ENCODE assay signal across 8 mouse cellular contexts in genomic region chr7:19503481-19504068, GRCm38 (mm10). TPM values are rescaled to one million over a fixed set of nuclear protein-coding genes. Genes with fewer than 3 reads are reported as not detected.
DNase-seq lines count a peak whose midpoint lies in the region; ATAC-seq lines count a peak whose summit lies in the region.

No protein-coding gene starts in this region.

- H3K9ac ChIP-seq in midbrain, embryonic 14.5 days (replicated peaks; ENCODE audit: low read length) = no peak overlapping the region
- H3K9ac ChIP-seq in midbrain, embryonic 15.5 days = no peak overlapping the region

- H3K4me1 ChIP-seq in midbrain, embryonic 14.5 days (ENCODE audit: control insufficient read depth, insufficient read depth, low read length) = peaks cover 10% of the 10 kb centered on the region
- H3K4me1 ChIP-seq in midbrain, embryonic 15.5 days = peaks cover 16% of the 10 kb centered on the region

- H3K27me3 ChIP-seq in midbrain, embryonic 14.5 days (ENCODE audit: control insufficient read depth, insufficient read depth, low read length) = no peaks in the 10 kb centered on the region
- H3K27me3 ChIP-seq in midbrain, embryonic 15.5 days (replicated peaks) = no peaks in the 10 kb centered on the region

- no peaks in the 10 kb centered on the region for H3K9me3 ChIP-seq in midbrain, embryonic 14.5 days (ENCODE audit: control insufficient read depth, low read length)
- no peaks in the 10 kb centered on the region for H3K9me3 ChIP-seq in midbrain, embryonic 15.5 days

- H3K27ac ChIP-seq in midbrain, embryonic 14.5 days (replicated peaks; ENCODE audit: low read depth, low read length) = no peak overlapping the region
- no peak overlapping the region for H3K27ac ChIP-seq in midbrain, embryonic 15.5 days

- ATAC-seq in midbrain, embryonic 14.5 days (ENCODE audit: low FRiP score, low TSS enrichment) = no peak
- ATAC-seq in midbrain, embryonic 15.5 days (replicated peaks) = no peak
- ATAC-seq in megakaryocyte-erythroid progenitor cell, adult 5-6 weeks (replicated peaks; ENCODE audit: low FRiP score, low TSS enrichment, poor library complexity, severe bottlenecking) = peak; percentile 28

- peak; percentile 53 to 57 for DNase-seq in adrenal gland, adult 18-20 months (ENCODE audit: low spot score in 2 of 2)
- DNase-seq in adrenal gland, adult 8-10 months = no peak
- peak; percentile 74 for DNase-seq in midbrain, embryonic 14.5 days
- DNase-seq in c-Kit-negative CD71-positive TER-119-positive erythroid progenitor cells, embryonic 14.5 days (ENCODE audit: low read depth, low spot score) = peak; percentile 58
- DNase-seq in heart, postnatal 14 days = peak; percentile 52 to 70
- no peak for DNase-seq in ovary, postnatal 36 days (ENCODE audit: low spot score)

- 41% methylated on average over 5 of the region's 5 CpGs for WGBS in midbrain, embryonic 14.5 days
- WGBS in midbrain, embryonic 15.5 days = 41% methylated on average over 5 of the region's 5 CpGs

- H3K4me3 ChIP-seq in midbrain, embryonic 14.5 days (replicated peaks; ENCODE audit: low read depth, low read length) = no peak overlapping the region
- no peak overlapping the region for H3K4me3 ChIP-seq in midbrain, embryonic 15.5 days

- intact Hi-C loops in heart, postnatal 14 days (cut with DNase I) = loop anchor here (5.0 kb wide), 3 partner anchors 41 to 114 kb away; partner anchors contain the start of gene Exoc3l2

- no peak overlapping the region for H3K4me2 ChIP-seq in midbrain, embryonic 14.5 days (ENCODE audit: low read length)
- no peak overlapping the region for H3K4me2 ChIP-seq in midbrain, embryonic 15.5 days

- H3K36me3 ChIP-seq in midbrain, embryonic 14.5 days (ENCODE audit: control insufficient read depth, insufficient read depth, low read length) = no peaks in the 10 kb centered on the region
- no peaks in the 10 kb centered on the region for H3K36me3 ChIP-seq in midbrain, embryonic 15.5 days (replicated peaks)

RNA-seq across cellular contexts. Expression of gene Bloc1s3, which starts 4.6 kb away (rescaled TPM):
- total RNA-seq in adrenal gland, adult 18-20 months (2021) = 10 to 100 TPM in 1 of 2 experiments, 1 to 10 TPM in 1; 8.4 to 10.0 TPM
- total RNA-seq in adrenal gland, adult 8-10 months (2022) = 10 to 100 TPM; 12.7 to 15.4 (median 13.6) TPM
- polyA plus RNA-seq in midbrain, embryonic 14.5 days (2014; fragmentation: Nextera tagmentation; extraction: Ambion mirVana) = 2.5 and 6.1 TPM in 2 replicates
- 4.8 and 5.0 TPM in 2 replicates for polyA plus RNA-seq in midbrain, embryonic 15.5 days (2015; fragmentation: Nextera tagmentation; extraction: Ambion mirVana)
- 1 to 10 TPM; 2.0 to 2.2 TPM for total RNA-seq in heart, postnatal 14 days (2021)
- 3.4 and 3.6 TPM in 2 replicates for total RNA-seq in megakaryocyte-erythroid progenitor cell, adult 5-6 weeks (2014; fragmentation: Nextera tagmentation)
- 3.6 and 4.7 TPM in 2 replicates for total RNA-seq in megakaryocyte-erythroid progenitor cell, adult 5-6 weeks (2017)

RNA-seq across cellular contexts. Expression of gene Trappc6a, which starts 4.6 kb away (rescaled TPM):
- 10 to 100 TPM; 70.0 to 92.4 TPM for total RNA-seq in adrenal gland, adult 18-20 months (2021)
- 100 to 1,000 TPM in 1 of 4 experiments, 10 to 100 TPM in 3; 77.7 to 107 (median 90.3) TPM for total RNA-seq in adrenal gland, adult 8-10 months (2022)
- 30.1 and 36.6 TPM in 2 replicates for polyA plus RNA-seq in midbrain, embryonic 14.5 days (2014; fragmentation: Nextera tagmentation; extraction: Ambion mirVana)
- polyA plus RNA-seq in midbrain, embryonic 15.5 days (2015; fragmentation: Nextera tagmentation; extraction: Ambion mirVana) = 38.3 and 39.1 TPM in 2 replicates
- 10 to 100 TPM; 48.9 to 49.6 TPM for total RNA-seq in heart, postnatal 14 days (2021)
- 89.3 and 96.3 TPM in 2 replicates for total RNA-seq in megakaryocyte-erythroid progenitor cell, adult 5-6 weeks (2014; fragmentation: Nextera tagmentation)
- total RNA-seq in megakaryocyte-erythroid progenitor cell, adult 5-6 weeks (2017) = 22.6 and 23.6 TPM in 2 replicates

RNA-seq across cellular contexts. Expression of gene Nkpd1, which starts 14.1 kb away (rescaled TPM):
- under 1 TPM in 1 of 2 experiments, not detected in 1; 0.17 TPM for total RNA-seq in adrenal gland, adult 18-20 months (2021)
- total RNA-seq in adrenal gland, adult 8-10 months (2022) = under 1 TPM in 2 of 4 experiments, not detected in 2; 0.13 to 0.31 TPM
- 0.51 and 0.74 TPM in 2 replicates for polyA plus RNA-seq in midbrain, embryonic 14.5 days (2014; fragmentation: Nextera tagmentation; extraction: Ambion mirVana)
- polyA plus RNA-seq in midbrain, embryonic 15.5 days (2015; fragmentation: Nextera tagmentation; extraction: Ambion mirVana) = 0.74 and 0.95 TPM in 2 replicates
- total RNA-seq in heart, postnatal 14 days (2021) = not detected
- 0.20 TPM in 1 of 2 replicates, not detected in the other for total RNA-seq in megakaryocyte-erythroid progenitor cell, adult 5-6 weeks (2014; fragmentation: Nextera tagmentation)
- total RNA-seq in megakaryocyte-erythroid progenitor cell, adult 5-6 weeks (2017) = not detected in 2 replicates

RNA-seq across cellular contexts. Expression of gene Exoc3l2, which starts 40.4 kb away (rescaled TPM):
- 10 to 100 TPM; 31.7 to 36.8 TPM for total RNA-seq in adrenal gland, adult 18-20 months (2021)
- 10 to 100 TPM; 31.9 to 69.2 (median 51.8) TPM for total RNA-seq in adrenal gland, adult 8-10 months (2022)
- polyA plus RNA-seq in midbrain, embryonic 14.5 days (2014; fragmentation: Nextera tagmentation; extraction: Ambion mirVana) = 0.12 and 0.29 TPM in 2 replicates
- 0.17 and 0.57 TPM in 2 replicates for polyA plus RNA-seq in midbrain, embryonic 15.5 days (2015; fragmentation: Nextera tagmentation; extraction: Ambion mirVana)
- total RNA-seq in heart, postnatal 14 days (2021) = 1 to 10 TPM in 1 of 2 experiments, under 1 TPM in 1; 0.79 to 1.1 TPM
- total RNA-seq in megakaryocyte-erythroid progenitor cell, adult 5-6 weeks (2014; fragmentation: Nextera tagmentation) = 1.7 and 2.3 TPM in 2 replicates
- 1.0 and 1.5 TPM in 2 replicates for total RNA-seq in megakaryocyte-erythroid progenitor cell, adult 5-6 weeks (2017)

RNA-seq across cellular contexts. Expression of gene Mark4, which starts 45.0 kb away (rescaled TPM):
- 10 to 100 TPM; 35.9 to 54.0 TPM for total RNA-seq in adrenal gland, adult 18-20 months (2021)
- 10 to 100 TPM; 44.4 to 53.9 (median 47.6) TPM for total RNA-seq in adrenal gland, adult 8-10 months (2022)
- polyA plus RNA-seq in midbrain, embryonic 14.5 days (2014; fragmentation: Nextera tagmentation; extraction: Ambion mirVana) = 18.8 and 20.3 TPM in 2 replicates
- 20.4 and 20.6 TPM in 2 replicates for polyA plus RNA-seq in midbrain, embryonic 15.5 days (2015; fragmentation: Nextera tagmentation; extraction: Ambion mirVana)
- total RNA-seq in heart, postnatal 14 days (2021) = 10 to 100 TPM; 23.3 to 25.0 TPM
- total RNA-seq in megakaryocyte-erythroid progenitor cell, adult 5-6 weeks (2014; fragmentation: Nextera tagmentation) = 7.8 and 11.3 TPM in 2 replicates
- total RNA-seq in megakaryocyte-erythroid progenitor cell, adult 5-6 weeks (2017) = 3.0 and 3.1 TPM in 2 replicates

Comparison
In these comparisons a context has a peak if more than half of its experiments do, and no peak if none do; other contexts are left out.
1. DNase-seq: peak in adrenal gland, adult 18-20 months (2 of 2), midbrain, embryonic 14.5 days (single experiment), c-Kit-negative CD71-positive TER-119-positive erythroid progenitor cells, embryonic 14.5 days (single experiment) and heart, postnatal 14 days (2 of 2); none in adrenal gland, adult 8-10 months (single experiment) and ovary, postnatal 36 days (single experiment).